Mouse (Mus musculus): ENCODE data around the gene Nudt14.
A peak's percentile ranks its signal among the peaks of the same experiment; 100 is the strongest.

The Nudt14 gene

DNA sequence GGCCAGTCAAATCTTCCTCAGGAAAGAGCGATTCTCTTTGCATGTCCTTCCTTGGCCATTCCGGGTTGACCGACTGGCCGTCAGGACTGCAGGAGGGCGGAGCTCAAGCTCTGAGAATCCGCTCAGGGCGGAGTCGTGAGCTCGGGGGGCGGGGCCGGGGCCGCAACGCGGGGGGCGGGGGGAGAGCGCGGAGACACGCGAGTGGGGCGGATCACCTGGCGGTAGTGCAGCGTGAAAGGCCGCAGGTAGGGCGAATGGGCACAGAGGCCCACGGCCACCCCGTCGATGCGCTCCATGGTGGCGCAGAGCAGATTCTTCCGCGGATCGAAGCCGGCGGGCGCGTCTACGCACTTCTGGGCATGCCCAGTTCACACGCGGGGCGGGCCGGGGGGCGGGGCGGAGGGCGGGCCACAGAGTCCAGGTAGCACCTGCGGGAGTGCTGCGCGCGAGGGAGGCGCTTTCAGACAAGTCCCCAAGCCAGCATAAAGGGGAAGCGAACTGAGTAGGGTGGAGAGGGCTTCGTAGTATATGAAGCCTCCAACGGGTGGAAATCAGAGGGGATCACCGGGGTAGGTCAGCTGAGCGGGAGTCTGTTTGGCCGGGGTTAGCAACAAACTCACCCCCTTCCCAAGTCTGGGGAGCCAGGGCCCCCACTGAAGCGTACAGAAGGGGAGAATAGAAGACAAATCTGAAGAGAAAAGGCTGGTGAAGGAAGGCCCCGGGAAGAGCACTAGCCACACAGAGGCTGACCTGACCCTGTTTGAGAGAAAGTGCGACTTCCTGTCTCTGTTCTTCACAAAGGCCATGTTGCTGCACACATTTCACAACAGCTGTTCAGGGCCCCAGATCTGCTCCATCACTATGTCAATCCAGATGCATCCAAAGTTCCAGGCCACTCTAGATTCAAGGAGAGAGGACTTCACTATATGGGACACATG is at the start of gene Nudt14:
TSS of gene Nudt14 (minus strand) at position 349 of the 938 bp plus-strand sequence.
- peak; percentile 77 to 81 for DNase-seq (ENCODE audit: low spot score in 2 of 2)

DNA sequence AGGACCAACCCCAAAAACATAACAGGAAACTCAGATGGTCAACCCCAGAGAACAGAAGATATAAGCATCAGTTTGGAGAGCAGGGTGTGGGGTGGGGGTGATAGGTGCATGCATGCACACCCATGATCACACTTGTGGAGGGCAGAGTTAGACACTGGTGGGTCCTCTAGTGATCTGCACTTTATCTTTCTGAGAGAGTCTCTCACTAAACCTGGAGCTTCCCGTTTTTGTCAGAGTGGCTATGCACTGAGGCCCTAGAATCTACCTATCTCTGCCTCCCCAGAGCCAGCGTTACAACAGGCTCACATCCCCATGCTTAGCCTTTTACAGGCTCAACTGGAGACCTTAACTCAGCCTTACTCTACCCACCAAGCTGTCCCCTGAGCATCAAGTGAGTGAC is 49.5 kb upstream of the Nudt14 start:
- DNase-seq (ENCODE audit: low spot score in 2 of 2): no peak

DNA sequence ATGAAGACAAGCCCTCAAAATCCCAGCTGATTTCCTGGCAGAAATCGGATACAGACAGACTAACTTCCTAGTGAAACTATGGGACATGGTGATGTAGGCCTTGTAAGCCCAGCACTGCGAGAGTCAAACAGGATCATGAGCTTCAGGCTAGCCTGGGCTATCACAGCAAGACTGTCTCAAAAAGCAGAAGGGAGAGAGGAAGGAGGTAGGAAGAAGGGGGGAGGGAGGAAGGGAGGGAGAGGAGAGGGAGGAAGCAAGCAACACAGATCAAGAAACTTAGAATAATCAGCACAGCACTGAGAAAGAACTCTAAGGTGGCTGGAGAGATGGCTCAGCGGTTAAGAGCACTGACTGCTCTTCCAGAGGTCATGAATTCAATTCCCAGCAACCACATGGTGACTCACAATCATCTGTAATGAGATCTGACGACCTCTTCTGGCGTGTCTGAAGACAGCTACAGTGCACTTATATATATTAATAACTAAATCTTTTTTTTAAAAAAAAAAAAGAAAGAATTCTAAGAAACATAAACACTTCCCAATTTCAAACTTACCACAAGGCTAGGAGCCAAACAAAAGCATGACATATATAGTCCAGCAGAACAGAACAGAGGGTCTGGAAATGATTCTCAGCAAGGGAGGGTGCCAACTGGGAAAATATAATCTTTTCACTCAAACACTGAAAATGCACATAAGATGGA is 48.9 kb upstream of the Nudt14 start:
- no peak for DNase-seq (ENCODE audit: low spot score in 2 of 2)

DNA sequence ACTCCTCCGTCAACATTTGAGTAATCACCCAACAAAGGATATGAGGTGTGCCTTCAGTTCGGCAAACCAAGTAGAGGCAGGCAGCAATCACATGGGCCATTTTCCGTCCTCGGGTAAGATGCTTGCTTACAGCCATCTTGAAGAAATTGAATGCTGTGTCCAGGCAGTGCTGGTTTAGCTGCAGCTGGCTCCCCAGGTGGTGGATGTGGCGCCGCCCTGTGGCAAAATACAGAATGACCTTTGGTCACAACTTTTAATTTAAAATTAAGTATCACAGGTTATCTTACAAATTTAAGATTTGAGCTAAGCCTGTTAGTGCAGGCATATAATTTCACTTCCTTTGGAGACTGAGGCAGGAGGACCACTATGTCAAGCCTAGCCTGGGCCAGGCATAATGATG is 46.0 kb upstream of the Nudt14 start:
- no peak for DNase-seq (ENCODE audit: low spot score in 2 of 2)

DNA sequence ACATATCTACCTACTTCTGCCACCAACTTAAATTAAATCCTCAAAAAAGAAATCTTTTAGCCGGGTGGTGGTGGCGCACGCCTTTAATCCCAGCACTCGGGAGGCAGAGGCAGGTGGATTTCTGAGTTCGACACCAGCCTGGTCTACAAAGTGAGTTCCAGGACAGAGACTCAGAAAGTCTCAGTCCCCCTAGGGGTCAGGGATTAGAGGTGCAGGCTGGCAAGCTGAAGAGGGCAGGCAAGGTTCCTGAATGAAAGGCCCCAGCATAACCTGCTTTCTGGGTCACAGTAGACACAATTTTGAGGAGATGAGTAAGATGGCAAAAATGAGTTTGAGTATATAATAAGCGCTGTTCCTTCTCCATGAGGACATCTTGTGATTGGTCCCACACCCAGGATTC is 43.4 kb upstream of the Nudt14 start:
- no peak for DNase-seq (ENCODE audit: low spot score in 2 of 2)

DNA sequence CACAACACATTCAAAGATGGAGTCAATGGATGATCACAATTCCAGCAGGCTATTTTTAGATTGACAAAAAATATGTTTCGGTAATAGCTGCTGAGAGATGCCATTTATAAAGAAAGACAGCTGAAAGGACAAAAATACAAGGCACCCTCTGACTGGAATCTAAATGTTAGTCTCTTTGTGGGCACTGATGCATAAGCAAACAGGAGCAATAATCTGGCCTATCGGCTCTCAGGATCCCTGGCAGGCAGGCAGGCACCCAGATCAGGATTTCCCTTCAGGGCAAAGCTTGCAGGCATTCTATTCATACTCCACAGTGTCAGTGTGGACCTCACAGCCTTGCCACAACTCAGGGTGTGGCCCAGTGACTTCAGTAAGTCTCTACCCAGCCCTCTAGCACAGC is 40.1 kb upstream of the Nudt14 start:
- DNase-seq (ENCODE audit: low spot score in 2 of 2): no peak

DNA sequence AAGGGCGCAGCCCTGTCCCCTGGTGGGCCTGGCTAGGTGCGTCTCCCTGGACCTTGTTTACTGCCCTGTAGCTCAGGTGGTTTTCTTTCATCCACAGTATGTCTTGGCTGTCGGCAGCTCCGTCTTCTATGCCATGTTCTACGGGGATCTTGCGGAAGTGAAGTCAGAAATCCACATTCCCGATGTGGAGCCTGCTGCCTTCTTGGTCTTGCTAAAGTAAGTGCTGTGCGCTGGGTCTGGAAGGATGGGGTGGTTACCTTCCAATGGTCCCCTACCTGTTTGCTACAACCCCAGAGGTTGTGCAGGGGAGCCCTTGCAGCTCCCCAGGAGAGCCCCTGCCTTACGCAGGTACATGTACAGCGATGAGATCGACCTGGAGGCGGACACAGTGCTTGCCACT is 35.2 kb upstream of the Nudt14 start:
- no peak for DNase-seq (ENCODE audit: low spot score in 2 of 2)

DNA sequence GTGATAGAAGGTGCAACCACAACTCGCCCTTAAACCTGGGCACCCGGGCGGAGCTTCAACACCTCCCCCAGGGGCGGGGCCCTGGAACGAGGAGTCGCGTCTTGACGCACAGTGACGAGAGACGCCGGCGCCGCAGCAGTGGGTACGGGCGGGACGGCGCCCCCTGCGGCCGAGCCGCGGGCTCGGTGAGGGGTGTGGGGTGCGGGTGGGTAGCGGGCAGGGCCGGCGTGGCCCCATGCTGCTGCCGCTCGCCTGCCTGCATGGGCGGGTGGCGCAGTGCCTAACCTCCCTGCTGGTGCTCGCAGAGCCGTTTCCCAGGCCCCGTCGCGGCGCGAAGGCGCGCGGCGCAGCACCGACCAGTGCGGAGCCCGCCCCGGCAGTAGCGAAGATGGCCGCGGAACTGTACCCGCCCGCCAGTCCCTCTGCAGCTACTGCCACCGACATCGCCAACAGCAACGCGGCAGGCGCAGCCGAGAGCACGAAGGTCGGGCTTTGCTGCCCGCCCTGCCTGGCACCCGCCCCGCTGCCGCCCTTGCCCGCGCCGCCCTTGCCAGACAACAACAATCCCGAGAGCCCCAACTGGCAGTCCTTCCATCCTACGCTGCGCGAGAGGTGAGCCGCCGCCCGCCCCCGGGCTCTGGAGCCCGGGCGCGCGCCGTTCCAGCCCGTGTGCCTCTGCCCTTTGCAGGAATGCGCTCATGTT is 34.6 kb upstream of the Nudt14 start, which contains the start of gene Btbd6:
TSS of gene Btbd6 (plus strand) at position 112 of the 703 bp plus-strand sequence.
- peak; percentile 82 to 86 for DNase-seq (ENCODE audit: low spot score in 2 of 2)

DNA sequence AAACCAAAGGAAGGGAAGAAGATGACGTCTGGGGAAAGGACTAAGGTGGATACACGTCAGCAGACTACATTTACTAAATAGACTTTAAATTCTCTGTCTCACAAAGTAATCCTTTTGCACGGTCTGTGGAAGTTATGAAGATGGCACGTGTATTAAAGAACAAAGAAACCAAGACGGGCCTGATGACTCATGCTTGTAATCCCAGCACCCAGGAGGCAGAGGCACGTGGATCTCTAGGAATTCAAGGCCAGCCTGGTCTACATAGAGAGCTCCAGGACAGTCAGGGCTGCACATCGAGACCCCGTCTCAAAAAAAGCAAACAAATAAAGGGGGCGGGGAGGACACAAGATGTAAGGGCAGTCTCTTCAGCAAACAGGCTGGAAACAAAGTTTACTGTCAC is 32.8 kb upstream of the Nudt14 start:
- DNase-seq (ENCODE audit: low spot score in 2 of 2): no peak

DNA sequence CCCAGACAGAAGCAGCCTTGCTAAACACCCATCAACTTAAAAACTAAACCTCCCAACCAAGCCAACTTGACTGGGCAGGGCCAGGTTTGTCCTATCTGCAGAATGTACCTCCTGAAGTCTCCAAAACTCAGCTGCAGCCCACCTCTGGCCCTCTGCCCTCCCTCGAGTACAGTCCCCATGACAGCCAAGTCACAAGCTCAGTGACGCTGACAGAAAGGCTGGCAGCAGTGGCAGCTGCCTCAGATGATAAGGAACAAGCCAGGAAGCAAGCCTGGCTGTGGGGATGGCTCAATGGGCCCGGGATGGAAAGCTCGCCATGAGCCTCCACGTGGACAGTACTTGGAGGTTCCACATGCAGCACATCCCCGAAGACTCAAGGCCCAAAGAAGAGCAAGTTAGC is 27.7 kb upstream of the Nudt14 start:
- no peak for DNase-seq (ENCODE audit: low spot score in 2 of 2)

DNA sequence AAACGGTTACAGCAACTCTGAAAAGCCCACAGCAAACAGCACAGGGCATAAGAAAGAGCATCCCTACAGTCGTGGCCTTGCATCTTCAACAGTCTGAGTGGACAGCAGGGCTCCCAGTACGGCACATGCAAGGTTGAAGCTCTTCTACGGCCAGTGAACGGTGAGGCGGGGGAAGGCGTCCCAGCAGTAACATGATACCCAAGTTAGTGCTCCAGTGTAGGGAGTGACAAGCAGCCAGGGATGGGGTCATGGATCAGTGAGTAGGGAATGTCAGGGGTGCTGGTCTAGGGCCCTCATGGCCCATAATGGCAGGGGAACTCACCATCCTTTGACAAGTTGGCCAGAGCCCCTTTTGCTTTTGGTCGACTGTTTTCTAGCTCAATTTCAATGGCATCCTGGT is 27.0 kb upstream of the Nudt14 start:
- no peak for DNase-seq (ENCODE audit: low spot score in 2 of 2)

DNA sequence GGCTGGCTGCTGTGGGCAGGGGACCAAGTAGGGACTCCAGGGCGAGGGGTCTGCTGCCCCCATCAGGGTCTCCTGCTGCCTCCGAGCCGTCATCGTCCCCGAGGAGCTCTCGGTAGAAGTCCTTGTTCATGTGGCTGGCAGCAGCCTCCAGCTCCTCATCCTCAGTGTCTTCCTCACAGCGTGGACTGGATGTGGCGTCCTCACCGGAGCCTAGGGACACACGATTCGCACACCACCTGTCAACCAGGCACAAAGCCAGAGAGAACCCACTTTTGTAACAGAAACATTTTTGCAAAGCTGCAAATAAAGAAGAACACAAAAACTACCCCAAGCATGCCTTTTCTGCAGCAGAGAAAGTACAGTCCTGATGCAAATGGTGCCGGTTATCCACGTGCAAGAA is 23.9 kb upstream of the Nudt14 start:
- DNase-seq (ENCODE audit: low spot score in 2 of 2): no peak

DNA sequence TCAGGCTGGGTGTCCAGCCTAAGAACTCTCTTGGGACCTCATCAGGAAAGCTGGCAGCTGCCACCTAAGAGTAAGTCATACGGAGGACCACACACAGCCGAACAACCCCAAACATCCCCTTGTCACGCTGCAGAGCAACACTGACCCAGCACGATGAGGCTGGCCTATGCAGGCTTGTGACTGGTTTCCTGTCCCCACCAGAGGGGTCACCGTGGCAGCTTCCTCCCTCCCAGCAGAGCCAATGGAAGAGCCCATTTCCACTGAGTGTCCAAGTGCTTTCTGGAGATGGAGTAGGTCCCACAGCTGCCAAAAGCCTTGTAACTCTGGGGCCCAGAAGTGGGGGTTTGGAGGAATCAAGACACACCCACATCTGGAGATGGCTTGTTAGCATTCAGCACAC is 19.9 kb upstream of the Nudt14 start:
- no peak for DNase-seq (ENCODE audit: low spot score in 2 of 2)

DNA sequence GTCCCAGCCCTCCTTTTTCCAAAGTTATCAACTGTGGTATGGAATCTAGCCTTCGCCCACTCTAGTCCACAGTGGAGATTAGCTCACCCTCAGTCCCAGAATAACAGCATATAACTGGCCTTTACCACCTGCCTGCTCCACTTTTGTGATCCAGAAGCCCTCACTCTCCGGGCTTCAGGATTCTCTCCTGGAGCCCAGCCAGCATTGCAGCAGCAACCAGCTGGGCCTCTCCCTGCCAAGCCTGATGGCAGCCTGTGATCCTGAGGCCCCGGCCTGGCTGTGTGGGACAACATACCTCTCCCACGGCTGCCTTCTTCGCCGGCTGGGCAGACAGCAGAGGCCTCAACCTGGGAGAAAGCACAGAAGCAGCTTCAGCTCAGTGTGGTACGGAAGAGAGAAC is 19.5 kb upstream of the Nudt14 start:
- DNase-seq (ENCODE audit: low spot score in 2 of 2): no peak

DNA sequence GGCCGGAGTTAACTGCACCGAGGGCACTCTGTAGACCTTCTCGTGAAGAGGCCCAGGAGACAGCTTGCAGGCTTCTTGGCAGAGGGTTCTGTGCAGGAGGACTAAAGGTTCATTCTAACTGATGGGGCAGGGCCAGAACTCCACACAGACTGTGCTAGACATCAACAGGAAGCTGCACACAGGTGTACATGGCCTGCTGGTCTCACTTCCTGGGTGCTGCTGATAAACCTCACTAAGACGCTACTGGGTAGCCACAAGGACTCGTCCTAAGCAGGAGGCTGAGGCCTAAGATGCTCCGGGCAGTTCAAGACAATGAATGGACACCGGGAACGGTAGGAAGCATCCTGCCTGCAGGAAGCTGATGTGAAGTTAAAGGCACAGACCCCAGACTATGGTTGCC is 17.5 kb upstream of the Nudt14 start:
- no peak for DNase-seq (ENCODE audit: low spot score in 2 of 2)

DNA sequence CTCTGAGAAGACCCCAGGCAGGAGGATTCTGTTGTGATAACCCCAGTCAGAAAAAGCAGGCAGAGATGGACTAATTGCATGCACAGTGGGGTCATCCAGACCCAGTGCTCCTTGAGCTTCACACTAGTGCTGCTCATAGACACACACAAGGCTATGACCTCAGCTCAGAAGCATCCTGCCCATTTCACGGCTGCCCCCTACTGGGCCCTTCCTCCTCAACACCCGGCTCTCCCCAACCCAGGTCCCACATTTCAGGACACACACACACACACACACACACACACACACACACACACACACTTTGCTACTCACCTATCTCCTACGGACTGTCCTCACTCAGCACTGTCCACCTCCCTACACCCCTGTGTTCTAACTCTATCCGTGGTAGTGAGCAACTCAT is 16.4 kb upstream of the Nudt14 start:
- DNase-seq (ENCODE audit: low spot score in 2 of 2): peak in 1 of 2 experiments; percentile 53

DNA sequence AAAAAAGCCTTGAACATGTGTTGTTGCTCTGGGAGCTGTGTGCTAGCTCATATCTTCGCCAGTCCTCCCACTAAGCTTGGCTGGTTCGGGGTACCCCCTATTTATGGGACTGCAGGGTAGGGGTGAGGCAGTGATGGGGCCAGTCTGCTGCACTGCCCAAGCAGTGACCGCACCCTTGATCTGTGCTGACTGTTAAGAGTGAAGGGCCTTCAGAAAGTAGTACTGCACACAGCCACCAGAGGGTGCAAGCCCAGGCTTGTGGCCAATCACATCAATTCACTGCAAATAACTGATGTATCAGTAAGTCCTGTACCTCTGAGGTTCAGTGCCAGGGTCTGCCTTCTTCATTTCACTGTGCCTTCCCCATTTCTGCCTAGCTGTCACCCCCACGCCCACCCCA is 13.9 kb upstream of the Nudt14 start:
- peak; percentile 60 to 78 for DNase-seq (ENCODE audit: low spot score in 2 of 2)

DNA sequence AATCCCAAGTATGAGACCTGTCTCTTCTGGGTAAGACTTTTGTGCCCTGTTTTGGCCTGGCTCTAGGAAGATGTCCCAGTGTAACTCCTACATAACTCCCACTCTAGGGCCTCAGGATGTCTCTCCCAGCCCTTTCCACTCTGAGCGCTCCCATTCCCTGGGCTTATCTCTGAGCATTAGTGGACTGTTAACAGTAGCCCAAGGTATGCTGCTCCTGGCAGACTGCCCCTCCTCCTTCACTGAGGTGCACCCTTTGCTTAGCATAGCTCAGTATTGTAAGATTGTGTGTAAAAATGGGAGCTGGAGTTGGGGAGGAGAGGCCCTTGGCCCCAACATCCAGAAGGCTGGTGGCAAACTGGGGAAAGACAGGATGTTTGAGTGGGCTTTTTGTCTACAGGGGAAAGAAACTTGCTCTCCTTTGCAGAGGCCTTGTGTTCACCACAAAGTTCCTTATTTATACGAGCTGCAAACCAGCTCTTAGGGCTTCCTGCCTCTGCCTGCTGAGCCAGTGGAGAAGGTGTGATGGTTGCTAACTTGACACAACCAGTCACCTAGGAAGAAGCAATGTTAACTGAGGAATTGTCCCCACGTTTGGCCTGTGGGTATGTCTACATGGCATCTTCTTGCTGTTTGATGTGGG is 11.1 kb upstream of the Nudt14 start:
- DNase-seq (ENCODE audit: low spot score in 2 of 2): no peak

DNA sequence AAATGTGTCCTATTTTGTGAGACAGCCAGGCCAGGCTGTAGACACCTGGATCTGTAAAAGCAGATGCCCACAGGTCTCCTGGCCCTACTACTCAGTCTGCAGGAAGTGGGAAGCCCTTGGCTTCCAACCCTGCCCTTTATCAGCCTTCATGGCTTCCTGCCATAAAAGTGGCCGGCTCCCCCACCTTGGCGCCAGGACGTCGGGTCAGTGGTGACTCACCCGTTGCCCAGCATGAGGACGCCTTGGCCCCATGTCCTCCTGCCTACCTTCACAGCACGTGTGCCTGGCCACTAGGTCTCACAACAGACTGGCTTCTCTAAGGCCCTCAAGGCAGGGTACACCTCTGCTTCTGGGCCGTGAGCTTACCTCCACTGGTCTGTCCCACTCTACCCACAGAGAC is 10.5 kb upstream of the Nudt14 start:
- DNase-seq (ENCODE audit: low spot score in 2 of 2): peak in 1 of 2 experiments; percentile 59

DNA sequence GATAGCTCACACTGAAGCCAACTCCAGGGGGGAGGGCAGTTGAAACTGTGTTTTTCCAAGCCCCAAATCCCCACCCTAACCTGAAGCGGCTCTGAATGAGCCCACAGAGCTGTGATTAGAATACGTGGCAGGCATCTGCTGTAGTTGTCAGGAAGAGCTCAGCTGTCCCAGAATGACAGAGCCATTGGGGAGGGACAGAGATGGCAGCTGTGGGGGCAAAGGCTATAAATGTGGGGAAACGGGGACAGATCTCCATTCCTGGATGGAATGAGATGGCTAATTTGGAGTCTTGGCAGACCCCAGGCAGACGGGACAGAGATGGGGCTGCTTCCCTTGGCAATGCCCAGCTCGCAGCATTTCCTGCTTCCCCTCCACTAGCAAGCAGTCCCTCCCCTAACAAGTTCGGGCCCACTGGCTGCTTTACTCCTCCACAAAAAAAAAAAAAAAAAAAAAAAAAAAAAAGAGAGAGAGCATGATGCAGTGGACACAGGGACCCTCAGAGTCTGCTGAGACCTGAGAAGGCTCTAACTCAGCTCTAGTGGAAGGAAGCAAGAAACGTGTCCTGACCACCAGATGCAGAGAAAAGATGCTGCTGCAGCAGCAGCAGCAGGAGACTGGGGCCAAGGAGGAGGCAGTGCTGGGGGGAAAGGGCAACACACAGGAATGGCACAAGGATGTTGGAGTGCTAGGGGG is 9.4 kb upstream of the Nudt14 start:
- no peak for DNase-seq (ENCODE audit: low spot score in 2 of 2)

DNA sequence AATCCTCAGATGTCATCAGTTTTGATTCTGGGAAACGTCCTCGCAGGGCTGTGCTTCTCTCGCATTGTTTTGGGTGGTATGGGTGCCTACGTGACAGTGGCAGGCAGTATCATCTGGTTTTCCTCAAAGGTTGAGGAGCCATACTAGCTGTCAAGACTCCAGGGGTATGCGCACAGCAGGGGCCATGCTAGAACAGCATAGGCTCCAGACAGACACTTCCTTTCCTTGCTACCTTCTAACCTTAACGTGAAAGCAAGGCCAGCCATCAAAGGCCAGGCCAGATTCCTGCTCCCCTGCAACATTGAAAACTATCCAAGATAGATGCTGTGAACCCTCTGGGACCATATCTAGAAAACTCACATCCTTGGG is 8.8 kb upstream of the Nudt14 start:
- DNase-seq (ENCODE audit: low spot score in 2 of 2): no peak
